Mouse (Mus musculus) adrenal gland, postnatal 4 days (tissue): ENCODE results near the gene Stard8. TPM values are rescaled to one million over a fixed set of nuclear protein-coding genes. Genes with fewer than 3 reads are reported as not detected.
"Not testable (repeated sequence)": the region's sequence is repeated elsewhere in the genome, so short reads cannot be mapped to it uniquely, and the experiment has no call there.

Source experiments
- DNase-seq, 2 experiments: peaks; one replicate each; pipeline ENCODE4 v3.0.0; 2021 to 2022; ENCODE audit warnings: low spot score in 2 of 2, mixed read lengths in 2 of 2
- total RNA-seq, 2 experiments: library from RNA; stranded (reverse); gene quantifications; 2 replicates each; pipeline ENCODE4 v1.2.3; 2021

Gene Stard8
- total RNA-seq, 2 experiments from 2014 or later: 33.9 to 40.8 TPM

DNA sequence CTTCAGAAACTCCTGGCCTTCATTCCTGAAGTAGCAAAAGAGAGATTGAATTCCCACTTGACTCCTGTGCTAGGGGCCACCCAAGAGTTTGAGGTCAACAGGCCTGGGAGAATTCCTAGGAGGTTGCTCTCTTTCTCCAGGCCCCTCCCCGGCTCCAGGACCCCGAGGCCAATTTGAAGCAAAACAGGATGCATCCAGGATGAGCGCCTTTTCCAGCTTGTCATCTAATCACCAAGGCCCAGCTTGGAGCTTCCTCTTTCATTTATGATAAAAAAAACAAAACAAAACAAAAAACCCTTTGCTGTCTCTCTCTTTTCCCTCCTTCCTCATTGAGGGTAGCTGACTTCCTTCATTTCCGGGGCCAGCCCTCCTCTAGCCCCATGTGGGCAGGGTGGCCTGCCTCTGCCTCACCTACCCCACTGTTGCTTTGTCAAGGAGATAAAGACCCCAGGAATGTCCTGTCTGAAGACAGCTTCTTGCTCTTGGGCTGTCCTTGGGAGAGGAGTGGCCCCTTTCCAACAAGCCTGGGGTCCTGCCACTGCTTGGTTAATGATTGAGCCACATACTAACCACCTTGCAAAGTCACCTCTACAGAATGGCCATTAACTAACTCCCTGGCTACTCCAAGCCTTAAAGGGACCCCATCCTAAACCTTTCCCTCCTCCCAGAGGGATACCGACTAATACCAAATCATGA lies 43.5 kb downstream of the Stard8 start:
- DNase-seq: no peak

DNA sequence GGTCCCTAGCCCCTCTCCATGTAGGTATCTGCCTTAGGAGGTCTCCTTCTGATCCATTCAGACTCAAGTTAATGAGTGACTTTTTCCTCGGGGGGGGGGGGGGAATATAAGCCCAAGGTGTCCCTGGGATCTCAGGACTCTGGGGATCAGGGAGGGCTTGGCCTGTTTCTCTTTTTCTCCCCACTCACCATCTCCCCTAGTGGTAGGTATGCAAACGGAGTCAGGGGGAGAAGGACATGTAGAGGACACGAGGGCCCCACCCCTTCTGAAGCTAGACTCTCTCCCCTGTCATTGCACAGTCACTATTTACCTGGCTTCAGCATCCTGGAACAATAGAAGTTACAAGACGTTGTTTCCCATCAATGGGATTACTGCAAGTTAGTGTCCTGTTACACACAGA lies 45.1 kb downstream of the Stard8 start:
- no peak for DNase-seq

DNA sequence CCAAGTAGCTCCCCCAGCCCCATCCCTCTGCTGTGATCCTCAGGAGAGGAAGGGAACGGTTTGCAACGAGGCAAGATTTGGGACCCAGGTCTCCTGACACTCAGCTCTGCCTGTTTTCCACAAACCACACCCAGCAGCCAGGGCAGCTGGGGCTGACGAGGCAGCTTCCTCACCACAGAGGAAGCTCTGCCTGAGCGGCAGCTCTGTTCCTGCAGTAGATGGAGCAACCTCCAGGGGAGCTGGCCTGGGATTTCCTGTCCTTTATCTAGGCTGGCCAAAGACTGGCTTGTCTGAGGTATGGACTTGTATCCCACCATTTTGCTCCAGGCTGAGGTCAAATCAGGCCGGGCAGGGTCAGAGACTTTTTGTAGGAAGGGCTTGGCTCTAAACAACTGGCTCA lies 46.2 kb downstream of the Stard8 start:
- DNase-seq: no peak

DNA sequence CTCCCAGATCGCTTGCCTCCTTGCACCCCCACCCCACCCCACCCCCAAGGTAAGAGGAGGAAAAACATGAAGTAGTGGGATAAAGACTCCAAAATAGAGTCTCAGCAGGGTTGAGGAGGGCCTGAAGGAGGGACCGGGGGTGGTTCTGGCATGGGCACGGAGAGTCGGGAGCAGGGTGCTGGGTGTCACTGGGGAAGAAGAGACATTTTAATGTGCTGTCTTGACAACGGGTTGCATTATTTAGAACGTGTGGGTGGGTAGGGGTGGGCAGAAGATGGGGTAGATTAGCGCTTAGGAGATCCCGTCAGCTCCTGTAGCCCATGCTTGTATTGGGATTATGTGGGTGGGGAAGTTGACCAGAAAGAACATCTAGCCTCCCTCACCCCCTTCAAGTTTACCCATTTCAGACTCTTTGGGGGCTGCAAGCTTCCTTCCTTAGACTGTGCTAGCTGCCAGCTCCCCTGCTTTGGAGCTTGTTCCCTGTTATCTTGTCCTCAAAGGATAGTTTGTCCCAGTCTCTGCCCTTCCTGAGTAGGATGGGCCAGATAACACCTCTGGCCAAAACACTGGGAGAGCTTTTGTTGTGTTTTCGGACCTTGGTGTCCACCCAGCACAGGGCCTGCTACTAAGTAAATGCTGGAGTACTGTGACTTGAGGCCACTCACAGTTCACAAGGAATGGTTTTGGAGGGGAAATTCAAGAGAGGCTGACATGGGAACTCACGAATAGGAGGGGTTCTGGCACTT lies 47.9 kb downstream of the Stard8 start:
- DNase-seq: no peak

DNA sequence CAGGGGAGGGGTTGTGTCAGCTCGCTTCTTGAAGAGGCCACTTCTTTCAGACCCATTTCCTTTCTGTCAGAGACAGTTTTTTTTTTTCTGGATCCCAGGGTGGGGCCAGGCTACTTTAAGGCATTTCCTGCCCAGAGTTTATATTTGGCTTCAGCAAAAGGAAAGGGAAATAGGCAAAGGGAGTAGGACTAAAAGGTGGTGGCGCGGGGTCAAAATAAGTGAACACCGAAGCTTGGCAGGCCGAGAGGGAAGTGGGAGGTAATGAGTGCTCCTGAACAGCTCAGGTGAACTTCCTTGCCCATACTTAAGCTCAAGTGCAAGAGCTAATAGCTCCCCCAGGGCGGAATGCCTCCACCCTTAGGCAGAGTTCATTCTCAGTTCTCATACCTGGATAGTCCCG lies 49.2 kb downstream of the Stard8 start:
- no peak for DNase-seq

DNA sequence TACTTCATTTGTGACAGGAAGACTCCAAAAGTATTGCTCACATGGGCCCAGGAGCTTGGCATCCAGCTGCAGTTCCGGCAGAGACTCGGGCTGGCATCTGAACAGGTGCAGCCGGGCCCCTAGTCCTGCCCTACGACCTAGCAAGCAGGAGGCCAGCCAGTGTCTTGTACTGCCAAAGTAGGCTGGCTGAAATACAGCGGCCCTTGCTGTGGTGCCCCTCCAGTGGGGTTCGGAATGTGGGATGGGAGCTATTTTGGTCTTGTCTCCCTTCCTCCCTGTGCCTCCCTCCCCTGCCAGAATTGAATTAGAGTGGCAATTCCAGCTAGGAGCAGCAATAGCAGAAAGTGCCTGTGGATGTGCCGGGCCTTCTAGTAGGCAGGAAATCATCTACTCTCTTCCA lies 51.5 kb downstream of the Stard8 start:
- DNase-seq: no peak

DNA sequence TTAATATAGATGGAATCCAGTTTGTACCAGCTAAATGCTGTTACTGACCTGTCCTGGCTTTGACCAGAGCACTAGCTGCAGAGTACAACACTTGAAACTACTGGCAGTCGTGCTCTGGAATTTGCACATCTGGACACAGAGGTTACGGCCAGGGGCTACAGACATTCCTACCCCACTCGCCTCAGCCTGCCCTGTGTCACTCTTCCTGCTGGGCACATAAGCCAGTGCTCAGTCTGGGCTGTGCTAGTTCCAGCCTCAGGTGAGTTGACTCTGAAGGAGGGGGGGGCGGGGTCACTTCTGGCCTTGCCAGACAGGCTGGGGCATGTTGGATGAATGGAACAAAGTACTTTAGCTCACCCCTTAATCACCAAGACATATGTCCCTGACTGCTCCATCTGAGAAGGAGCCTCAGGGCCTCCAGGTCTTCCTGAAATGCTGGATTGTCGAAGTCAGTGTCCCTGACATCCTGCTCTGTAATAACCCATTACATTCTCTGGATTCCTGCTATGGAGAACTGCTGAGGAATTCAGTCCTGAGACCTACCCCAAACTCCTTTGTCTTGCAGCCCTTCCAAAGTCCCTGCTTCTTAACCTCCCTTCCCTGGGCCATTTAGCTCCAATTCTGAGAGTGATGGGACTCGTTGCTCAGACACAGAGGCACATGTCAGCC lies 54.9 kb downstream of the Stard8 start:
- DNase-seq: no peak

DNA sequence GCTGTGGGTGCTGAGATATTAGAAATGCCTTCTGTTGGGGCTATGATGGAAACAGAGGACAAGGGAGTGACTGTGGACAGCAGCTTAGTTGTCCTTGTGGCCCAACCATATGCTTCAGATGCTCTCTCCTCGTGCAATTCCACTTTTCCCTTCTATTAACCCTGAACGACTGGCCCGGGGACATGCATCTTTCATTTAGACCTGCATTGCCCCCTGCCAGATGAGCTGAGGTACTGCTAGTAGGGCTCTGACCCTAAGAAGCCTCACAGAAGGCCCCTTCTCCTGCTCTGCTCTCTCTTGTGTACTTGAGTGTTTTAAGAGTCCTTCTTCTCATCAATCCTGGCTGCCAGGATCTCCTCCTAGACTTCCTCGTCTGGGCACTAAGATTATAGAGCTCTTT lies 56.1 kb downstream of the Stard8 start:
- DNase-seq: no peak

DNA sequence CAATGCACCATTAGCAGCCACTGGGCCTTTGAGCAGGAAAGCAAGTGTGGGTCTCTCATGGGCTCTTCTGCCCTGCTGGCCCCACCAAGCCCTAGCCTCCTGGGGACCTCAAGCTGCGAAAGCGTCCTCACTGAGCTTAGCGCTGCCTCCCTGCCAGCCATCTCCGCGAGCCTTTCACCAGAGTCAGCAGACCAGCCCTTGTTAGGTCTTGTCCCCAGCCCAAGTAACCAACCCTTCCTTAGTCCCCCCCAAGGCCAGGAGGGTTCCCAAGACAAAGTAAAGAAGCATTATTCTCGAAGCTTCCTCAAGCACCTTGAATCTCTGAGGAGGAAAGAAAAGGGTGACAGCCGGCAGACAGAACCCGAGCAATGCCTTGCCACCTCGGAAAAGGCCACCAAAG lies 62.5 kb downstream of the Stard8 start:
- no peak for DNase-seq

DNA sequence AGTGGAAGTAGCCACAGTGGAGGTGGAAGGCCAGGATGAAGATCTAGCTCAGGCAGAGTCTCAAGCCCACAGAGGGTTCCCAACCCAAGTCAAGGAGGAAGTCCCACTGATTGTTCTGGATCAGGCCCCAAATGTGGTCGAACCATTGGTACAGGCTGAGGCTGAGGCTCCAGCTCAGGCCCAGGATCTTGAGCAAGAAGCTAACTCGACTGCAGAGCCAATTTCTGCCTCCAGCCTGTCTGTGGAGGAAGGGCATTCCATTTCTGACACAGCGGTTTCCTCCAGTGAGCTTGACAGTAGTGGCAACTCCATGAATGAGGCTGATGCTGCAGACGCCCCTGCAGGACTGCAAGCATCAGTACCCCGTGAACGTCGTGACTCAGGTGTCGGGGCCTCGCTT lies 63.5 kb downstream of the Stard8 start:
- no peak for DNase-seq

DNA sequence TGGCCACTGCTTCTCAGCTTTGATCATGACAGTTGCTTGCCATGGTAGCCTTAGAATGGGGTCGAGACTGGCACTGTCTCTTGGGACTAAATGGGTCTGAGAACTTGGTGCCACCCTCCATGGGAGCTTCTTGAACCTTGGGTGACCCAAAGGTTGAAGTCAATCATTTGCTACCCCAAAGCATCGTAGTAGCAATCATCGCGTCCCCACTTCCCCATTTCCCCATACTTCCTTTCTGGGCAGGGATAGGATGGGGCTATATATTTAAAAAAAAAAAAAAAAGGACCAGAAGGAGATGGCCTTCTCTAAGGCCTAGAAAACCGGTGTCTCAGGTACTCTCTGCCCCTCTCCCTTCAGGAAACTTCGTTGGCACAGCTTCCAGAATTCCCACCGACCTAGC lies 64.2 kb downstream of the Stard8 start:
- no peak for DNase-seq

DNA sequence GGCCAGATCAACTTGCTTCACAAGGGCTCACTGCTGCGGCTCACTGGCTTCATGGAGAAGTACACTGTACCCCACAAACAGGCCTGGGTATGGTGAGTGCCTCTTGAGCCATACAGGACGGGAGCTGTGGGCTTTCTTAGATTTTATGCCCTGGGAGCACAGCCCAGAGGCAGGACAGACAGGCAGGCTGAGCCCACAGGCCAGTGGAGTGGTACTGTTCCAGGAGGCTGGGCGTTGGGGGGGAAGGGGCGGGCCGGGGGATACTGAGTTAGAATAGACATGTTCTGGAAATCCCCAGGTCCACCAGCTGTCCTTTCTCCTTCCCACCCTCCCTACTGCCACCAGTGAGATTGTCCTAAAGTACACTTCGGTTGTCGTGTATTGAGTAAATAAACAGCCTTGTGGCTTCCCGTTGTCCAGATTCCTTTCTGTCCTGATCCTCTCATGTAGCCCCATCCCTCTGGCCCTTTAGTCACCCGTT lies 64.7 kb downstream of the Stard8 start:
- no peak for DNase-seq

DNA sequence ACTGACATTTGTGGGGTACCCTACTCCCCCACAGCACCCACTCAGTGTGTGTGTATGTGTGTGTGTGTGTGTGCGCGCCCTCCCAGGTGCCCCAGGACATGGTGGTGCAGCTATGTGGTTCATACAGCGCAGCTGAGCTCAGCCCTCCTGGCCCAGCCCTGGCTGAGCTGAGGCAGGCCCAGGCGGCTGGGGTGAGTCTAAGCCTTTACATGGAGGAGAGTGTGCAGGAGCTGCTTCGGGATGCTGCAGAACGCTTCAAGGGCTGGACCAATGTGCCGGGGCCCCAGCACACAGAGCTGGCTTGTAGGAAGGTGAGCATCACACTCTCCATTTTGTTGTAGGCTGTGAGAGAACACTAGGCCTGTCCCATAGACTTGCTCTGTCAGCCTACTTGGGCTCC lies 68.1 kb downstream of the Stard8 start:
- DNase-seq: no peak

DNA sequence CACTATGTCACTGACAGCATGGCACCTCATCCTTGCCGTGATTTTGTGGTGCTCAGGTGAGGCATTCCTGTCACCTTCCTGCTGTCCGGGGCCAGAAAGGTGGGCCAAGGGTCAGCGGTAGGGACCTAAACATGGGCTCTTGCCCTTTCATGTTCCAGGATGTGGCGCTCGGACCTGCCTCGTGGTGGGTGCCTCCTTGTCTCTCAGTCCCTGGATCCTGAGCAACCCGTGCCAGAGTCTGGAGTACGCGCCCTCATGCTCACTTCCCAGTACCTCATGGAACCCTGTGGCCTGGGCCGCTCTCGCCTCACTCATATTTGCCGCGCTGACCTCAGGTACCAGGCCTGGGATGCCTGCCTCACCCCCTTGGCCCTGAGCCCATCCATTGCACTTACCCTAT lies 69.5 kb downstream of the Stard8 start:
- no peak for DNase-seq

DNA sequence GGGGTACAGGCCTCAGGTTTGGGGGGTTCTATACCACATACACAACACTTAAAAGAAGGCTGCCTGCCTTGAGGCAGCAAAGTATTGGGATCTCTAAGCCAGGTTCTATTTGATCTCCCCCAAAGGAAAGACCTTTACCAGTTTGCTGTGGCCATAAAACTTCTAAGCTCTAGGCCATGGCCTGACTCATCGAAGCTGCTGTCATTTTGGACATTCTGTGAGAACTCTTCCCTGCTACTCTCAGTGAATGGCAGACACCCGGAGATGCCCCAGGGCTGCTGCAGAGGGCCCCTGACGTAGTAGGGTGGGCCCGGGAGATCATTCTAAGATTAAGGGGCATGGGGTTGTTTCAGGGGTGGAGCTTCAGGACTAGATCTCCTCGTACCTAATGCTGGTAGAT lies 72.1 kb downstream of the Stard8 start:
- DNase-seq: no peak

DNA sequence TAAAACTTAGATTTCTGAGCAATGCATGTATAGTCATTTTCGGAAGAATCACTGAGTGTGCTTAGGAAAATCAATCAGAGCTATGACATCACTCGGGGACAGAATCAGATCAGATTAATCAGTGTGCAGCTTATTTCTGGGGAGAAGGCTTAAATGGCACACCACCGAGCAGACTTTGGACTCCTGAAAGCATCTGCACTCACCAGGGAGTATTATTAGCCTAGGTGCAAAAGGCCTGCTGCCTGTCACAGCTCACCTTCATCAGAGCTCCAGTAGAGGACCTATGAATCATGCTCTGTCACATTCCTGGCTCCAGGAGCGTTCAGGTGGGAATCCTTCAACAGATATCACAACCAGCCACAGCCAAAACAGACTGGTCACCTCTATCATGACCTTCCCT lies 73.4 kb downstream of the Stard8 start:
- no peak for DNase-seq

DNA sequence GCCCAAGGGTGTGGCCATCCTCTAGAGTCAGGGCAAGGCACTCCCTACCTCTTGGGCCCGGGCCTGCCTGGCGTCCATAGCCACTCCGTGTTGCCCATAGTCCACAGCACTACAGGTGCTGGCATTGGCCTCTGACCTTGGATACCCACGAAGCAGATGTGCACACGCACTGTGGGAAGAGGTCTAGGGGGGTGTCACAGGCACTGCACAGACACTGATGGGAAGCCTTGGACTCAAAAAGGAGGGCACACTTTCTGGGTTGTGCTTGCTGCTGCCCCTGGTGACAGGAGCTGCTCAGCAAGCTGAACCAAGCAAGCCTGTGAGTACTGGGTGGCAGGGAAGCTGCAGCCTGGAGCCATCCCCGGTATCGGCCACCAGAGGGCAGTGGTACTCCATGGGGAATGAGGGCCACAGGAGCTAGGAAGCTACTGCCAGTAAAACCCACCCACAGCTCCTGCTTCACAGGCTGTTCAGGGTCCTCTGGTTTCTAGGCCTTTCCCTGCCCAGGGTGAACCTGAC lies 75.4 kb downstream of the Stard8 start:
- not testable (repeated sequence) for DNase-seq

DNA sequence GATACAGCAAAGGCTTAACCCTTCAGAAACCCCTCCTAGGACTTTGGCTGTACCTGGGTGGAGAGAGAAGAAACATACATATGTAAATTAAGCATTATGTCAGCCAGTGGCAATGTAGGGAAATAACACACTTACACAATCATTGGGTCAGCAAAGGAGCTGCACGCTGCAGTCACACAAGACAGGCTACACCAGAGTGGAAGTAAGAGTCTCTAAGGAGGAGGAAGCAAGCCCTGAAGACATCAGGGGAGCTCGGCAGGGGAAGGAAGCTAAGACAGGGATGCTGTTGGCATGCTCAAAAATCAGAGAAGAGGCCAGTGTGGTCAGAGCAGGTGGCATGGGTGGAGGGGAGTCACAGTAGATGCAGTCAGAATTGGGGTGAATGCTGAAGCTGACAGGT lies 89.7 kb downstream of the Stard8 start:
- DNase-seq: no peak

DNA sequence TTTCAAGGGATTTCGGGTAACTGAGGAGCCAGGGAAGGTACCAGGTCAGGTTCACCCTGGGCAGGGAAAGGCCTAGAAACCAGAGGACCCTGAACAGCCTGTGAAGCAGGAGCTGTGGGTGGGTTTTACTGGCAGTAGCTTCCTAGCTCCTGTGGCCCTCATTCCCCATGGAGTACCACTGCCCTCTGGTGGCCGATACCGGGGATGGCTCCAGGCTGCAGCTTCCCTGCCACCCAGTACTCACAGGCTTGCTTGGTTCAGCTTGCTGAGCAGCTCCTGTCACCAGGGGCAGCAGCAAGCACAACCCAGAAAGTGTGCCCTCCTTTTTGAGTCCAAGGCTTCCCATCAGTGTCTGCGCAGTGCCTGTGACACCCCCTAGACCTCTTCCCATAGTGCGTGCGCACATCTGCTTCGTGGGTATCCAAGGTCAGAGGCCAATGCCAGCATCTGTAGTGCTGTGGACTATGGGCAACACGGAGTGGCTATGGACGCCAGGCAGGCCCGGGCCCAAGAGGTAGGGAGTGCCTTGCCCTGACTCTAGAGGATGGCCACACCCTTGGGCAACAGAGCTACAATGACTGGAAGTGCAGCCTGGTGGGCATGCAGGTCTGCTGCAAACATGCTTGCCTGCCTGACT lies 108.2 kb downstream of the Stard8 start:
- DNase-seq: not testable (repeated sequence)

DNA sequence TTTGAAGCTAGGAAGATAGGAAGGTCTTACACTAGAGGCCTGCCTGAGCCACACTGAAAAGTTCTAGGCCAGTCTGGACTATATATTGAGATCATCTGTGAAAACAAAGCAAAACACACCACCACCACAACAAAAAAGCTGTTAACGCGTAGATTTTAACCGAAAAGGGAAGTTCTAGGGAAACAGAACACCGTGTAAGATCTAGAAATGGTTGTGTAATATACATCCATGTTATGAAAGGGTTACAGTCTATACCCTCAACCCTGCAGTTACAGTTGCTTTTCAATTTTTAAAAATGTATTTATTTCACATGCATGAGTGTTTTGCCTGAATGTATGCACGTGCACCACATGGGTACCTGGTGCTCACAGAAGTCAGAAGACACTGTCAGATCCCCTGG lies 116.5 kb downstream of the Stard8 start:
- DNase-seq: no peak
